Mouse (Mus musculus) embryonic fibroblast, embryonic 13.5 days (primary cell): Measurements from ENCODE around the gene Specc1. TPM values are rescaled to one million over a fixed set of nuclear protein-coding genes. Genes with fewer than 3 reads are reported as not detected.
A peak's percentile ranks its signal among the peaks of the same experiment; 100 is the strongest.

Experiments
- H3K27ac ChIP-seq: 2 replicates; pipeline ENCODE4 v1.5.1; 2012; ENCODE audit warnings: low read length, control low read depth, inconsistent platforms; ENCODE audit not compliant: insufficient read depth
- H3K4me1 ChIP-seq: 2 replicates; pipeline ENCODE4 v1.6.1; 2011; ENCODE audit warnings: low read length; ENCODE audit not compliant: control insufficient read depth, insufficient read depth
- H3K4me3 ChIP-seq: 2 replicates; pipeline ENCODE4 v1.5.1; 2011; ENCODE audit warnings: mild to moderate bottlenecking, control low read depth, low read length; ENCODE audit not compliant: insufficient read depth
- CTCF ChIP-seq: IDR thresholded peaks from 2 replicates; pipeline ENCODE4 v1.5.1; 2011; ENCODE audit warnings: mild to moderate bottlenecking, control low read depth, low read length, moderate library complexity, borderline replicate concordance; ENCODE audit not compliant: insufficient read depth
- POLR2A ChIP-seq: IDR thresholded peaks from 2 replicates; pipeline ENCODE4 v1.6.1; 2011; ENCODE audit warnings: low read depth, mild to moderate bottlenecking, control low read depth, low read length, moderate library complexity
- polyA plus RNA-seq: library from polyadenylated mRNA; stranded (reverse); fragments of >200 nt; gene quantifications from 2 replicates; pipeline ENCODE4 v1.2.4, GENCODE M21; 2011; ENCODE audit warnings: low read depth; ENCODE audit not compliant: missing spikeins, insufficient read length

The Specc1 gene
- polyA plus RNA-seq, 1 experiment, result 47.3 TPM

DNA sequence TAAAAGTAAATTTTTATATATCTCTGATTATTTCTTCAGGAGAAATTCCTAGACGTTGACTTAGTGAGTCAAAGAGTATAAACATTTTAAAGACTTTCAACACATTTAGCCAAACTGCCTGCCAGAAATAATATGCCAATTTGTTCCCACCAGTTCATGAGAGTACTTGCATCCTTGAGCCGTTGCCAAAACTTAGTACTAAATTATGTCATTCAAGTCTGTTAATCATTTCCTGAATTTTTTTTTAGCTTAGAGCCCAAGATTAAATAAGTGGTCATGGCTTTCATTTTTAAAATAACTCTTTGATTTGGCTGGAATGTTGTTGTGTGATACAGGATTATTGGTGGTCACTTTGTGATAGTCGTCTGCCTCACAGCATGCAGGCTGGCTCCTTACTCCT is 163.3 kb downstream of the Specc1 start:
- Histone ChIP-seq H3K4me1 (peaks cover 10% of the 10 kb centered on the region; the same call in 1 of the 2 replicates), H3K4me3 (no peak overlapping the region), H3K27ac (peak overlapping the region; percentile 81)
- TF ChIP-seq CTCF (no peak), POLR2A (no peak)

DNA sequence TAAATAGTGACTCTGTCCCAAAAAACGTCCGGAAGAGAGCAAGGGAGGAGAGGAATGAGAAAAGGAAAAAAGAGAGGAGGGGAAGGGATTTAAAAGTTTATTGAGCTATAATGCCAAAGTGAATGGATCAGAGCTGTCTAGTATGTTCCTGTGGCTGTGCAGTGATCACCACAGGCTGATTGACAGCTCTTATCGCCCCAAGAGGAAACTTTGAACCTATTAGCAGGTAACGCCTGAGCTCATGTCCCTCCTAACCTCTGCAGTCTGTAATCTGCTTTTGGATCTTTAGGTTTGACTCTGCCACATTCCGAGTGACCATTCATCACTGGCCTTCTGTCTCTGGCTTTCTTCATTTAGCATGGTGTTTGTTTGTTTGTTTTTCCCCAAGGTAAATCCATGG is 164.8 kb downstream of the Specc1 start:
- H3K4me1 ChIP-seq, result peaks cover 10% of the 10 kb centered on the region; the same call in 1 of the 2 replicates
- TF ChIP-seq CTCF, result no peak
- TF ChIP-seq POLR2A, result no peak
- H3K4me3 ChIP-seq, result no peak overlapping the region
- H3K27ac ChIP-seq, result no peak overlapping the region

DNA sequence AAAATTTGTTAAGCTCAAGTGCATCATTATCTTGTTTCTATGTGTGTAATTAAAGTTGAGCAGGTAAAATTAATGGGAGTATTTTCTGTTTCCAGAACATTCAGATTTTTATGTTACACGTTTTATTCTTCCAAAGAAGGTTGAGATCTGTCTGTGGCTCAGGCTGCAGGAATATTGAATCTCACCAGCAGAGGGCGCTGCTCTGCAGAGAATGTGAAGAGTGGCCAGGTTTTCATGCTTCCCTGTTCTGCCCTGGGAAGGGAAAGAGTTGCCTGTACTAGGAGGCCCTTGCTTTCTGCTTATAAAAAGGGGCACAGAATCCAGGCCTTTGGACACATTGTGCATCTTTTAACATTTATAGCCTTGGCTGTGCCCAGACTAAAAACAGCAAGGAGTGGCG is 171.1 kb downstream of the Specc1 start:
- Histone ChIP-seq H3K4me3 (no peak overlapping the region), H3K27ac (no peak overlapping the region), H3K4me1 (peaks cover 9% of the 10 kb centered on the region)
- TF ChIP-seq POLR2A, result no peak
- peak; percentile 81 for TF ChIP-seq CTCF

DNA sequence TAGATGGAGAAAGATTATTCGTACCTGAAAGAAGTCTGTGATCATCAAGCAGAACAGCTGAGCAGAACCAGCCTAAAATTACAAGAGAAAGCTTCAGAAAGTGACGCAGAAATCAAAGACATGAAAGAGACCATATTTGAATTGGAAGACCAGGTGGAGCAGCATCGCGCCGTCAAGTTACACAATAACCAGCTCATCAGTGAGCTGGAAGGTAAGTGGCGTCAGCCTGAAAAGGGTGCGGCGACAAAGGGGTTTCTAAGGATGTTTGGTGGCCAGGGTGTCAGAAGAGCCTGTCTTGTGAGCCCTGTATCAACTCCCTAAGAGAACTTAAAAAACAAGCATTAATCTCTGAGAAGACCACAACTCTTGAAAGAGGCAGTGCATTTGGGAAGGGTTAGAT is 171.6 kb downstream of the Specc1 start:
- H3K27ac ChIP-seq, result no peak overlapping the region
- H3K4me3 ChIP-seq, result no peak overlapping the region
- no peak for TF ChIP-seq POLR2A
- no peak for TF ChIP-seq CTCF
- H3K4me1 ChIP-seq, result peaks cover 9% of the 10 kb centered on the region

DNA sequence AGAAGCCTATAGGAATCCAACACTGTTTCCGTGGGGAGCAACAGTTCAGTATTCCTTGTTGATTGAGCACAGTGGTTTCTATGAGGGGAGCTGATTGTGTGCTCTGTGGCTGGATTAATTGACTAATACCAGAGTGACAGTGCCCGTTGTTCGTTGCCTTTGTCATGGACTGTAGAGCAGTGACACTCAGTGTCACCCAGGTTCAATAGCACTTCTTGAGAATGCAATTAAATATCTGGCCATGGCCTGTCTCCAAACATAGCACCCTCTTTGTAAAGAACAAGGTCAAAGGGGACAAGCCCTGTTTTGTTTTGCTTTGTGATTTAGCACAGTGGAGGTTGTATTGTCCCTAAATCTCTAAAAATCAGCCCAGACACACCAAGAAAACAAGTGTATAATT is 173.6 kb downstream of the Specc1 start:
- Histone ChIP-seq H3K27ac (peak overlapping the region; percentile 14; the same call in 1 of the 2 replicates), H3K4me1 (peaks cover 9% of the 10 kb centered on the region), H3K4me3 (no peak overlapping the region)
- no peak for TF ChIP-seq POLR2A
- no peak for TF ChIP-seq CTCF

DNA sequence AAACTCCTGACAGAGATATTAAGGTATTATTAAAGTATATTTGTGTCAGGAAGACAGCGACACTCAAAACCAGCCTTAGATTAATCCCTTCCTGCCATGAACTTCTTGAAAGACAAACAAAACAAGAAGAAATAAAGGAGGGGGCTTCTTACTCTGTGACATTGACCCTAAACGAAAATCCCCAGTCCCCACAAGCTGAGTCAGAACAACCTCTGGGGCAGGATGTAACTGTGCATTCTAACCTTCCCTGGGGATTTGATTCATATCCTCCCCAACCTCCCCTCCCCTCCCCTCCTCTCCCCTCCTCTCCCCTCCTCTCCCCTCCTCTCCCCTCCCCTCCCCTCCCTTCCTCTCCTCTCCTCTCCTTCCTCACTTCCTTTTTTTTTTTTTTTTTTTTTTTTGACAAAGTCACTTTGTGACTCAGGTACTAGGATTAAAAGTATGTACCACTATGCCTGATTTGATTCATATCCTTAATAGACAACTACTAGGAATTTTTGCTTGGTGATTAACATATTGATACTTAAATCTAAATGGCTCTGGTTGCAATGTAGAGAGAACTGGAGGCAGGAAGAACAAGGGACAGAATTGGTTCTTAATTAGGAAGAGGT is 174.2 kb downstream of the Specc1 start:
- H3K27ac ChIP-seq, result peak overlapping the region; percentile 6; the same call in 1 of the 2 replicates

DNA sequence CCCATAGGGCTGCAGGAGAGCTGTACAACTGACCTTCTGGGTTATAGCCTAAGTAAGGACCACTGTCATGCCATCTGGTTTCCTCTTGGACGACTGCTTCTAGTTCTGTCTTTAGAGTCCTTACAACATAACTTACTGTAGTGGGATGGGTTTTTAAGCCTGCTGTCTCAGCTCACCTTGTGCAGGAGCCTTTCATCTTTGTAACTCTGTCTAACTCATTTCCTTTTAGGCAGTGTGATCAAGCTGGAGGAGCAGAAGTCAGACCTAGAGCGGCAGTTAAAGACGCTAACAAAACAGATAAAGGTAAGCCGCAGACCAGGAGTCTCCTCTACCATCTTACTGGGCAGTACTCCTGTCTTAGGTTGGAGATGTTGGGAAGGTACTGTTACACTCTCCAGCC is 175.0 kb downstream of the Specc1 start:
- TF ChIP-seq POLR2A (no peak), CTCF (no peak)
- Histone ChIP-seq H3K4me1 (peaks cover 9% of the 10 kb centered on the region), H3K4me3 (no peak overlapping the region), H3K27ac (no peak overlapping the region; the same call in 1 of the 2 replicates)

More for the DNA sequence above, 174.2 kb downstream of the Specc1 start:
- TF ChIP-seq POLR2A (no peak), CTCF (no peak)
- peaks cover 9% of the 10 kb centered on the region for H3K4me1 ChIP-seq
- no peak overlapping the region for H3K4me3 ChIP-seq

- H3K27ac ChIP-seq, result no peak overlapping the region
- TF ChIP-seq POLR2A (no peak), CTCF (no peak)
- H3K4me1 ChIP-seq, result peaks cover 9% of the 10 kb centered on the region
- H3K4me3 ChIP-seq, result no peak overlapping the region
These were observed 177.6 kb downstream of the Specc1 start for GRCm38 (mm10) chr11:62134191-62134590.

DNA sequence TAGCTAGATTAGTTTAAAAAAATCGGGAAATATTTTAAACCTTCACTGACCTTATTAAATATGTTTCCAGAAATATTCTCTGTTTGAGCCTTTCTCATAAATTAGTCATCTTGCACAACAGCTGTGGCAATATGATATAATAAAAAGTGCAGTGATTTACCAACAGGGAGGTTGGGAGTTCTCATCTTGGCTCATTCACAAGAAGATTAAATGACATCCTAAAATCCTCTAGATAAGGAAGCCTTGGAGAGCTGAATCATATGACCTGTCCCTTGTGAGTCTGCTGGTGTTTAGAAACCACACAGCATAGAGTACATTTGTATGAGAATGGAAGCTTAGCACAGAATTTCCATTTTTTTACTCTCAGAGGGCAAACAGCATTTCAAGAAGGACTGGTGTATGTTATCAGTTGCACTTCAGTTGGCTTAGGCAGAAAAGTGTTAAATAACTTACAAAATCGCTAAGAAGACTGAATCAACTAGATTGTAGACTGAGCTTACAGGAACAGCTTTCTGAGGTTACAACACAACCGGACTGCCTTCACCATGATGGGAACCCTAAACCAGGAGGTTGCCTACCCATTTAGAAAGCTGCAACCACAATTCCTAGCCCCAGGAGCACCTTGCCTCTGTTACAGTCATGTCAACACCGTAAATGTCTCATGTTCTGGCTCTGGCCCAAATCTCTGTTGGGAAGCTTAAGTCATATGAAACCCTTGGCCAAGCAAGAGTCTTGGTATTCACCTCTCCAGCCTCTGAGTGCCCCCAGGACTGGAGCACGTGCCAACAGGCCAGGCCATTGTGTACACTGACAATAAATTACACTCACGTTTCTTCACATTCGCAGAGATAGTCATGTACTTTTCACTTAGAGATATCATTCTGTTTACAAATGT is 188.9 kb downstream of the Specc1 start:
- no peak for TF ChIP-seq CTCF
- no peak for TF ChIP-seq POLR2A
- Histone ChIP-seq H3K27ac (peak overlapping the region; percentile 63), H3K4me1 (peaks cover 21% of the 10 kb centered on the region), H3K4me3 (no peak overlapping the region)

GRCm38 (mm10) chr11:62146661-62147060 is 190.1 kb downstream of the Specc1 start:
- peak overlapping the region; percentile 97 for H3K27ac ChIP-seq
- H3K4me3 ChIP-seq, result no peak overlapping the region
- TF ChIP-seq CTCF (no peak), POLR2A (no peak)
- peaks cover 21% of the 10 kb centered on the region for H3K4me1 ChIP-seq
